Mouse (Mus musculus): ENCODE data around the gene Cd37. TPM values are rescaled to one million over a fixed set of nuclear protein-coding genes. Genes with fewer than 3 reads are reported as not detected.
A peak's percentile ranks its signal among the peaks of the same experiment; 100 is the strongest.

The Cd37 gene
- polyA plus RNA-seq, 1 experiment: 30.1 TPM

- TF ChIP-seq POLR2A (IDR thresholded peaks at IDR 0.05; ENCODE audit: low read depth, low read length) (no peak), CTCF (conservative IDR thresholded peaks at IDR 0.05; ENCODE audit: insufficient read depth, insufficient read length, low read depth, low read length) (no peak)
- no peaks in the 10 kb centered on the region for H3K36me3 ChIP-seq (ENCODE audit: control insufficient read depth, insufficient read depth, low read length)
- H3K4me1 ChIP-seq (ENCODE audit: control insufficient read depth, insufficient read depth, low read length): no peaks in the 10 kb centered on the region
- 92% methylated on average over 8 of the region's 8 CpGs for WGBS
- no peak overlapping the region for H3K27ac ChIP-seq (ENCODE audit: insufficient read depth, low read depth, low read length)
- H3K4me3 ChIP-seq (ENCODE audit: insufficient read depth, low read depth, low read length): no peak overlapping the region
- H3K27me3 ChIP-seq (replicated peaks; ENCODE audit: control insufficient read depth, insufficient read depth, low read length): no peaks in the 10 kb centered on the region
- DNase-seq: no peak
Measured at GRCm38 (mm10) chr7:45229046-45229445, 9.9 kb downstream of the Cd37 start.

GRCm38 (mm10) chr7:45228548-45228947 lies 10.4 kb downstream of the Cd37 start:
- TF ChIP-seq CTCF (conservative IDR thresholded peaks at IDR 0.05; ENCODE audit: insufficient read depth, insufficient read length, low read depth, low read length) (no peak), POLR2A (IDR thresholded peaks at IDR 0.05; ENCODE audit: low read depth, low read length) (no peak)
- Histone ChIP-seq H3K27ac (ENCODE audit: insufficient read depth, low read depth, low read length) (no peak overlapping the region), H3K27me3 (replicated peaks; ENCODE audit: control insufficient read depth, insufficient read depth, low read length) (no peaks in the 10 kb centered on the region), H3K36me3 (ENCODE audit: control insufficient read depth, insufficient read depth, low read length) (no peaks in the 10 kb centered on the region), H3K4me3 (ENCODE audit: insufficient read depth, low read depth, low read length) (no peak overlapping the region), H3K4me1 (ENCODE audit: control insufficient read depth, insufficient read depth, low read length) (no peaks in the 10 kb centered on the region)
- DNase-seq: no peak
- 88% methylated on average over 18 of the region's 18 CpGs for WGBS

DNA sequence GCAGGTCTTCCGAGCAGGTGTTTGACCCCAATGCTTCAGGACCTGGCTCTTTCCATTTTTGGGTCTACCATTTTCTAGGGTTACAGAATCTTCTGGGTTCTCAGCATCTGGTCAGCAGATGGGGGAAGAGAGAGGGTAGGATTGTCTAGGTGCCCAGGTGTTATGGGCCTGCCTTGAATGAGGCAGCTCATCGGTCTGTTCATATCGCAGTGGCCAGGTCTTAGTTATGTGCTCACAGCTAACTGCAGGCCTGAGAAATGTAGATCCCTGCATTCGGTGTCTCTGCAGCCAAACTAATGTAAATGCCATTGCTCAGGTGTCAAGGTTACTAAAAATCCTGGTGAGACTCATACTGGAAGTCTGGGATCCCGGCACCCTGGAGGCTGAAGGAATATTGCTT lies 12.5 kb downstream of the Cd37 start:
- H3K36me3 ChIP-seq (ENCODE audit: control insufficient read depth, insufficient read depth, low read length): no peaks in the 10 kb centered on the region
- H3K4me3 ChIP-seq (ENCODE audit: insufficient read depth, low read depth, low read length): no peak overlapping the region
- DNase-seq: no peak
- no peaks in the 10 kb centered on the region for H3K4me1 ChIP-seq (ENCODE audit: control insufficient read depth, insufficient read depth, low read length)
- TF ChIP-seq POLR2A (IDR thresholded peaks at IDR 0.05; ENCODE audit: low read depth, low read length) (no peak), CTCF (conservative IDR thresholded peaks at IDR 0.05; ENCODE audit: insufficient read depth, insufficient read length, low read depth, low read length) (no peak)
- no peaks in the 10 kb centered on the region for H3K27me3 ChIP-seq (replicated peaks; ENCODE audit: control insufficient read depth, insufficient read depth, low read length)
- H3K27ac ChIP-seq (ENCODE audit: insufficient read depth, low read depth, low read length): no peak overlapping the region
- 98% methylated on average over 5 of the region's 5 CpGs for WGBS

DNA sequence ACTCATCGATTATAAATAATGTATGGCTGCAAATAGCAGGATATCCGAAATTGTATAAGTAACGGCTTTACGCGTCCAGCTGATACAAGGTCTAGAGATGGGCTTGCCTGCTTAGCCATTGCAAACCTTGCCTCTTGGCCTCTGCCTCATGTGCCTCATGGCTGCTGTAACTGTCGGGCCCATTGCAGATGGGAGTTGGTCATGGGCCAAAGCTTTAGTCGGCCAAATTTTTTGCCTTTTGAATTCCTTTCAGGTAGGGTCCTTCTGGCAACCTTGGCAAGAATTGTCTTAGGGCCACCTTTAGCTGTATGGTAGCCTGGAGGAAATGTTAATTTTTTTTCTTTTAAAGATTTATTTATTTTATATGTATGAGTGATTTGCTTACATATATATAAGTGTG lies 14.1 kb downstream of the Cd37 start:
- H3K36me3 ChIP-seq (ENCODE audit: control insufficient read depth, insufficient read depth, low read length): no peaks in the 10 kb centered on the region
- H3K4me3 ChIP-seq (ENCODE audit: insufficient read depth, low read depth, low read length): no peak overlapping the region
- H3K27ac ChIP-seq (ENCODE audit: insufficient read depth, low read depth, low read length): no peak overlapping the region
- 82% methylated on average over 7 of the region's 7 CpGs for WGBS
- H3K27me3 ChIP-seq (replicated peaks; ENCODE audit: control insufficient read depth, insufficient read depth, low read length): no peaks in the 10 kb centered on the region
- TF ChIP-seq POLR2A (IDR thresholded peaks at IDR 0.05; ENCODE audit: low read depth, low read length) (no peak), CTCF (conservative IDR thresholded peaks at IDR 0.05; ENCODE audit: insufficient read depth, insufficient read length, low read depth, low read length) (no peak)
- no peak for DNase-seq
- no peaks in the 10 kb centered on the region for H3K4me1 ChIP-seq (ENCODE audit: control insufficient read depth, insufficient read depth, low read length)

DNA sequence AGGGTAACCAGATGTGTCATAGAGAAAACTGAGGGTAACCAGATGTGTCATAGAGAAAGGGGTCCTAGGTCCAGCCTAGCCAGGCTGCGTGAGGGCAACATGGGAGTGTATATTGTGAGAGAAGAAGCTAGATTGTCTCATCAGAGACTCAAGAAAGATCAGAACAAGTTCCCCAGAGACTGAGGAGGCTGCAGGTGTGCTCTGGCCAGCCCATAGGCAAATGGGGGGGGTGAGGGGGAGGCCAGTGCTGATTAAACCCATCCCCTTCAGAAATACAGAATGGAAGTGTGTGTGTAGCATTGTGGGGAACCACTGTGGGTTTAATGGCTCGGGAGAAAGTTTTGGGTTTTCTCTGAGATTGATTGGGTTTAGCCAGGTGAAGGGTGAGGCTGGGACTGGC lies 17.2 kb downstream of the Cd37 start:
- 79% methylated on average over 2 of the region's 2 CpGs for WGBS
- H3K4me3 ChIP-seq (ENCODE audit: insufficient read depth, low read depth, low read length): no peak overlapping the region
- H3K27me3 ChIP-seq (replicated peaks; ENCODE audit: control insufficient read depth, insufficient read depth, low read length): no peaks in the 10 kb centered on the region
- H3K36me3 ChIP-seq (ENCODE audit: control insufficient read depth, insufficient read depth, low read length): no peaks in the 10 kb centered on the region
- H3K27ac ChIP-seq (ENCODE audit: insufficient read depth, low read depth, low read length): no peak overlapping the region
- no peak for DNase-seq
- no peak for TF ChIP-seq POLR2A (IDR thresholded peaks at IDR 0.05; ENCODE audit: low read depth, low read length)
- TF ChIP-seq CTCF (conservative IDR thresholded peaks at IDR 0.05; ENCODE audit: insufficient read depth, insufficient read length, low read depth, low read length): no peak
- no peaks in the 10 kb centered on the region for H3K4me1 ChIP-seq (ENCODE audit: control insufficient read depth, insufficient read depth, low read length)

DNA sequence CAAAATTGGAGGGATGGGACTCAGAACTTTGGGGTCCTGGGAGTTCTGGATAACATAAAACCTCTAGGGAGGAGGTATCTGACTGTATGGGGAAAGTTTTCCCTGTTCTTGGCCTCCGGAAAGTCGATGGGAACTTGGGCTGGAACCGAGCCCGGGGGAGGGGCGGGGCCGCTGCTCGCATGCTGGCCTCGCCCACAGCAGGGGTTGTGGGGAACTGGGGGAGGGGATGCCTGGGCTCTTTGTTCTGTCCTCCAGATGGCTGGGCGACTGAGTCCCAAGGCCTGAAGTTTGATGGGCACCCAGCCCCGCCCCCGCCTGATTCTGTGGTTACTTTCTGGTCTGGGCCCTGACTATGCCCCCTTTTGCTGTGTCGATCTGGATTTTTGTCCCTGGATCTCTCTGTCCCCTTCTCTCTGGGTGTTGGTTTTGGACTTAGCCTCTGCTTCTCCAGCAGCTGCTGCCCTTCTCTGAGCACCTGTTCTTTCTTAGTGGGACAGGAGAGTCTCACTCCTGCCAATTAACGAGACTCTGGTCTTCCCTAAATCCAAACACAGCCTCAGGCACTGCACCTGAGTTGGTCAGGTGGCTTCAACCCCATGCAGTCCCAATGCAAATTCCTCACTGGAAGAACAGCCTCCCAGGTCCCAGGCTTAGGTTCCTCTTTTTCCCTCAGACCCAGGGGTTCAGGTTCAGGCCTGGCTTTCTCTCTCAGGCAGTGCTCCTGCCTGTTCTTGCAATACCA lies 22.3 kb downstream of the Cd37 start:
- 0 out of 2 replicates have a peak, but pooled peaks cover 2% of the 10 kb centered on the region for H3K27me3 ChIP-seq (replicated peaks; ENCODE audit: control insufficient read depth, insufficient read depth, low read length)
- H3K36me3 ChIP-seq (ENCODE audit: control insufficient read depth, insufficient read depth, low read length): no peaks in the 10 kb centered on the region
- peak; percentile 64 for DNase-seq
- H3K27ac ChIP-seq (ENCODE audit: insufficient read depth, low read depth, low read length): no peak overlapping the region
- no peaks in the 10 kb centered on the region for H3K4me1 ChIP-seq (ENCODE audit: control insufficient read depth, insufficient read depth, low read length)
- TF ChIP-seq CTCF (conservative IDR thresholded peaks at IDR 0.05; ENCODE audit: insufficient read depth, insufficient read length, low read depth, low read length): no peak
- TF ChIP-seq POLR2A (IDR thresholded peaks at IDR 0.05; ENCODE audit: low read depth, low read length): no peak
- 11% methylated on average over 13 of the region's 13 CpGs for WGBS
- H3K4me3 ChIP-seq (ENCODE audit: insufficient read depth, low read depth, low read length): peak overlapping the region; percentile 59

DNA sequence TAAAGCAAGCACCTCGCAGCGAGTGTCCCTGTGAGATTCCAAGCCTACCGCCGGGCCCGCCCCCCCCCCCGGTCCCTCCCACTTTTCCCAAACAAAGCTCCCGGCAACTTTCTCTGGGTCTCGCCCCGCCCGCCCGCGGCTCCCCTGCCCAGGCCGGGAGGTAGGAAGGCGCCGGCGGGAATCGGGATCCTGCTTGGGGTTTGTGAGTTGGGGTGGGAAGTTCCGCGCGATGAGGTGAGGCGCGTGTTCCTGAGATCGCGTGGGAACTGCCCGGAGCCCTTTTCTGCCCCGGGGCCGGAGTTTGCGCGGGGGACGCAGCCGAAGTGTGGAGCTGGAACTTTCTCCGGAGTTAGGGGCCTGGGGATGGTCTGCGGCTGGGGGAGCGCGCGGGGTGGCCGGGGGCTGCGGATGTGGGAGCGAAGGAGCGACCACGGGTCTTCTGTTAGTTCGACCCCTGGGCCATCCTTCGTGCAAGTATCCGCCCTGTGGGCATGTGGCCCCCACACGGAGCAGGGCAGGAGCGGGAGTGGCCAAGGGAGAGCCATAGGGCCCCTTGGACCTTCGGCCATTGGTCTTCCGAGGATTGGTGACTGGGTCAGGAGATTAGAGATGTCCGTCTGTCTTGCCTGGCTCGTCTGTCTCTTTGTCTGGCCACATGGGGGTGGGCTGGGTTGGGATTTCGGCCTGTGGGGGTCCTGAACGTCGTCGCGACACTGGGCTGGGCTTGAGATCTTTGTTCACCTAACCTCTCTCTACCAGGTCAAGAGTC lies 23.1 kb downstream of the Cd37 start, which contains the start of gene Tead2:
Tead2 (plus strand) TSS at position 81 of the 769 bp plus-strand sequence.
- 2% methylated on average over 55 of the region's 55 CpGs for WGBS
- Histone ChIP-seq H3K4me1 (ENCODE audit: control insufficient read depth, insufficient read depth, low read length) (no peaks in the 10 kb centered on the region), H3K4me3 (ENCODE audit: insufficient read depth, low read depth, low read length) (peak within 1 kb of the TSS; percentile 59), H3K36me3 (ENCODE audit: control insufficient read depth, insufficient read depth, low read length) (no peaks in the 10 kb centered on the region), H3K27ac (ENCODE audit: insufficient read depth, low read depth, low read length) (no peak within 1 kb of the TSS), H3K27me3 (replicated peaks; ENCODE audit: control insufficient read depth, insufficient read depth, low read length) (0 out of 2 replicates have a peak, but pooled peaks cover 2% of the 10 kb centered on the region)
- TF ChIP-seq POLR2A (IDR thresholded peaks at IDR 0.05; ENCODE audit: low read depth, low read length) (no peak), CTCF (conservative IDR thresholded peaks at IDR 0.05; ENCODE audit: insufficient read depth, insufficient read length, low read depth, low read length) (no peak)
- peak; percentile 45 for DNase-seq
